Mouse (Mus musculus) cortical plate, adult 2 months (tissue): ENCODE data around the gene Trappc2l.

Source experiments
- CTCF ChIP-seq: fragments of 200-500 bp; IDR thresholded peaks from 2 replicates; pipeline ENCODE4 v1.5.1; 2011; ENCODE audit warnings: mild to moderate bottlenecking, control low read depth, low read length; ENCODE audit not compliant: insufficient read depth; ENCODE audit errors: extremely low read depth
- POLR2A ChIP-seq: fragments of 200-500 bp; IDR thresholded peaks from 2 replicates; pipeline ENCODE4 v1.6.1; 2011; ENCODE audit warnings: mild to moderate bottlenecking, low read length, control low read depth; ENCODE audit not compliant: insufficient read depth; ENCODE audit errors: extremely low read depth

GRCm38 (mm10) chr8:122624653-122625052, 13.2 kb downstream of the Trappc2l start:
- TF ChIP-seq CTCF, result no peak
- no peak for TF ChIP-seq POLR2A
